Mouse (Mus musculus) heart, adult 18-20 months (tissue): ENCODE measurements around the gene Astn2. TPM values are rescaled to one million over a fixed set of nuclear protein-coding genes. Genes with fewer than 3 reads are reported as not detected.

ENCODE experiments used
- DNase-seq, 2 experiments: peaks; one replicate each; pipeline ENCODE4 v3.0.0; 2021 to 2022; ENCODE audit warnings: mixed read lengths in 1 of 2
- total RNA-seq, 2 experiments: library from RNA; stranded (reverse); gene quantifications; 2 replicates each; pipeline ENCODE4 v1.2.3; 2021

The Astn2 gene
- total RNA-seq, 2 experiments from 2014 or later = 0.55 to 1.0 TPM

DNA sequence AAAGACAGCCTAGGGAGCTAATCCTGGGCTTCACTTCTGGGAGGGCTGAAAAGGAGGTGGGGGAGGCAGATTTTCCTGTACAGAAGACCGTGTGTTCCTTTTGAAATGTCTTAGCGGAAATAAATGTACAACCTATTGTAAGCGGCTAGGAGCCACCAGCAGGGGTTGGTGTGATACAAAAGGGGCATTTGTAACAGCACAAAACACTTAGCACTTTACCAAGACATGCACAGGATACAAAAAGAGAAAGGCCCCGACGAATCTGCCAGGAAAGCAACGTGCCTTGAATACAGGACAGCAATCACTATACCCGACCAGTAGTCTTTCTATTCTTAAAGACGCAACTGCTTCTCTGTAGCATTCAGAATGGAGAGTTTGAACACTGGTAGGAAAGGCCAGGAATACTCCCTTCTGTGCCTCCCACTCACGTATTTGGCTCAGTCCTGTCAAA is 564.8 kb downstream of the Astn2 start:
- DNase-seq = no peak

GRCm38 (mm10) chr4:65838781-65839180 is 565.6 kb downstream of the Astn2 start:
- no peak for DNase-seq

- DNase-seq = no peak
These were observed 571.4 kb downstream of the Astn2 start for GRCm38 (mm10) chr4:65832971-65833370.

- DNase-seq = no peak
These were observed 572.5 kb downstream of the Astn2 start for GRCm38 (mm10) chr4:65831872-65832271.

DNA sequence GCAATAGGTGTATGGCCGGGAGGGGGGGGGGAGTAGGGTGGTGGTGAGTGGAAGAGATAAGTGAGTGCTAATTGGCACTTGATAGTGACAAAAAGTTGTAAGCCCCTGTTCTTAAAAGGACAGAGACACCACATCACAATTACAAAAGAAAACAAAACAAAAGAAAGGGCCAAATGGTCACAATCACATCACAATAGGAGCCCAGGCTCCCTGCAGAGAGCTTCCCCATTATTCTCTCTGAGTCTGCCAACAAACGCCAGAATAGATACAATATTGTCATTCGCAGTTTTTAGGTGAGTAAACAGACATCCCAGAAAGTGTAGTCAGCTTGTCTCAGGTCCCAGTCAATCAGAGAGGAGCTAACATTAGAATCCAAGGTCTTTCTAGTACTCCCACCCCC is 573.9 kb downstream of the Astn2 start:
- DNase-seq = no peak

DNA sequence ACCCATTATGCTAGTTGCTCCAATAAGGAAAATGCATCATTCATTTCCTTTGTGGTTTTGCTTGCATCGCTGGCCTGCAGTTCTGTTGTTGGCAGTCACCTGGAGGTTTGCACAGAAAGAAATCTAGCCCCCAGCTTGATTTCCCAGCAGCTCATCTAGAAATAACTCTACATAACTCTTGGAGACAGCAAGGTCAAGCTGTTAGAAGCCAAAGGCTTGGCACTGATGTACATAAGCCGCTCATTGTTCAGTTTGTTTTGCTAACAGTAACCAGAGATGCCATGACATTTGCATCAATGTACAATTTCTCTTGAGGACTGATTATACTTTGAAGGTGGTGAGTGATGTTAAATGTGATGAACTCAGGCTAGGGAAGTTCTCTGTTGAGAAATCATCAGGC is 583.3 kb downstream of the Astn2 start:
- DNase-seq = peak in 1 of 2 experiments; percentile 2

DNA sequence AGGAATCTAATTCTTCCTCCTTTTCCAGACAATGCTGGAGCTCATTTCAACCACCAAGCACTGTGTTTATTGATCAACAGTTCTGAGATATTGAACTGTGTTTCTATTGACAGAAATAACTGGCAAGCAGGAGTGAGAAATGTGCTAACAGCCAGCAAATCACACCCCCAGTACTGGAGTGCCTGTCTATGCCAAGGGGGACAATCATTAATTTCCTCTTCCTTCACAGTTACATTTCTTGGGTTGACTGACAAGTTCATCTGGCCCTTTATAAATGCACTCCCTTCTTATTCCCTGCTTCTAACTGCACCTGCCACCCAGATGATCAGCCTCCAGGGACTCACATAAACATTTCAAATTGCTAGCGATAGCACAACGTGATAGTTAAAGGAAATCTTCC is 584.2 kb downstream of the Astn2 start:
- DNase-seq = no peak

GRCm38 (mm10) chr4:65819835-65820234 is 584.6 kb downstream of the Astn2 start:
- DNase-seq = no peak

DNA sequence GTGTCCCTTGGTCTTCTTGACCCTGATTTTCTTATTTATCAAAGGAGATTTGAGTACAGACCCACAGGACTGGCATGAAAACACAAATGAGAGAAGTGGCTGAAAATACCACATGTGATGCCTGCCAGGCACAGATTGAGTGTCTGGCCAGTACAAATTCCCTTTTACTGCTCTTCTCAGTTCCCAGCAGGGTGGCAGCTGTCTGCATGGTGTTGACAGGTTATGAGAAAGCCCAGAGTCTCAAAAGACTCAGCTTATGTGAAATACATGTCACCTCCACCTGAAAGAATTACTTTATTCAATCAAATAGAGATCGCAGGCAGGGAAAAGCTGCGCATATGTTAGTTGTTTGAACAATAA is 590.3 kb downstream of the Astn2 start:
- peak; percentile 44 to 64 for DNase-seq

DNA sequence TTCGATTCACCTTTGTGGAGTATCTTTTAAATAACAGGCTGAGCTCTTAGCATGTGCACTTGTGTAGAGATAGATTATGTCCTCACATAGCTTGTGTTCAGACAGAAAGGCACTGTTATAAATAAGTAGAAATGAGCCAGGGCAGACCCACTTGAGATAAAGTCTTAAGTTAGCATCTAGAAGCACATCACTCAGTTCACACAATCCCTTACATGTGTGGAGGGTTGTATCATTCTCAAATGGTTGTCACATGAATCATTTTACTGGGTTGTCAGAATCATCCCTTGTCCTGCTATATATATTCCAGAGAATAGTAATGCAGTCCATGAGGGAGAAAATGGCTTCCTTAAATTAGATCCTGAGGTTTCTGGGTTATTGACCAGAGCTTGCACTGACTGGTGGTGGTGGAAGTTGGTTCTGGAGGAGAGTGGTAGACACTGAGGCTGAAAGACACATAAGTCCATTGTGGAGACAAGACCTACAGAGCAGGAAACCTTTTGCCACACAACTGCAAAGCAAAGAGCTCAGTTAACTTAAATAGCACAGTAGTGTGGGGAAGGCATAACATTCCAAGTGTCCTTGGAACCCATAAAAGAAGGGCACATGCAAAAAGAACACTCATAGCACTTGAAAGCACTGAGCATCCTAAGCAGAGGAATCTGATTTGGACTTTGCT is 590.8 kb downstream of the Astn2 start:
- peak in 1 of 2 experiments; percentile 1 for DNase-seq

GRCm38 (mm10) chr4:65807341-65807740 is 597.1 kb downstream of the Astn2 start:
- DNase-seq = no peak

GRCm38 (mm10) chr4:65801204-65801603 is 603.2 kb downstream of the Astn2 start:
- DNase-seq = no peak

DNA sequence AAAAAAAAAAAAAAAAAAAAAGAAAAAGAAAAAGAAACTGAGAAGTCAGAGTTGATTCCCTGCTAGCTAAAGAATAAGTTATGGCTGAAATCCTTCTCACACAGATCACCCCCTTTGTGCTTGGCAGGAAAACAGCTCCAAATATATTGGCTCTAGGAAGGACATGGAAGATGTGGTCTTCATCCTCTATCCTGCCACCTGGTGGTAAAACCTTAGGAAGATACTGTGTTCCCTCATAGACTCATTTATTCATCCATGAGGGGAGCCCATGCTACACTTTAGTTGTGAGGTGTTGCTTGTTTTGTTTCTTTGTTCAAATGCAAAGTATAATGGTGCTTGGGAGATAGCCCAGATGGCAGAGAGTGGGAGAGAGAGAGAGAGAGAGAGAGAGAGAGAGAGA is 613.4 kb downstream of the Astn2 start:
- peak in 1 of 2 experiments; percentile 11 for DNase-seq

GRCm38 (mm10) chr4:65773368-65774010 is 630.9 kb downstream of the Astn2 start:
- no peak for DNase-seq

DNA sequence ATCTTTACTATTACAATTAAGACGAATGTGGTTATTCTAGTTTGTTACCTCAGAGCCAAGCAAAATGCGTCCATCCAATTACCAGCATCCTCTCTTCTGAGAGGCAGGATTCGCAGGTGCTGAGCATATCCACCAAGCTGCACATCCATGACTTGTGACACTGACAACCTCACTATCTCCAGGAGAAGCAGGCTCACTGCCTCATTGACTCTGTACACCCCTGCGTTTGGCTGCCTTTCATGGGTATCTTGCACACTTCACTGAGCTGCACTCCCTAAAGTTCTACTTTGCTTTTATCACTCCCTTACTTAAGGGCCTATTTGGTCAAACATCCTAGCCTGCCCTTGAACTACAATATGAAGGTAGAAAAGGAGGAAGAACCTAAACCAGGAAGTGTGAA is 633.5 kb downstream of the Astn2 start:
- DNase-seq = no peak

- DNase-seq = no peak
These were observed 636.5 kb downstream of the Astn2 start for GRCm38 (mm10) chr4:65767919-65768318.

- no peak for DNase-seq
These were observed 637.0 kb downstream of the Astn2 start for GRCm38 (mm10) chr4:65767431-65767830.

GRCm38 (mm10) chr4:65765312-65765711 is 639.1 kb downstream of the Astn2 start:
- no peak for DNase-seq

DNA sequence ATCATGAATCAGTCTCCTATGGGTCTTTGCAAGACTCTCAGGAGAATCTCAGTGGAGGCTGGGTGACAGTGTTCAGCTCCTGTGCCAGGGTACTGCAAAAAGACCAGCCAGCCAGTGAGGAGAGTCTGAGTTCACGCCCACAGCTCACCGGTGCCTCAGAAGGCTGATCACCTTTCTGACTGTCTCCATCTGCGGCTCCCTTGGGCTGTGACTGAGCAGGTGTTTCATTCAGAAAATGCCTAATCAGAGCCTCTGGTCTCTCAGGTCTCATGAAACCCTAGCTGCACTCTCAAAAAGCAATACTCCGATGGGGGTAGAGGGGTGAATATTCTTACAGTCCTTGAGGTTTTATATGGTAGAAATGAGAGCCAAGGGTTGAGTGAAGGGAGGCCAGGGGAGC is 640.1 kb downstream of the Astn2 start:
- no peak for DNase-seq

DNA sequence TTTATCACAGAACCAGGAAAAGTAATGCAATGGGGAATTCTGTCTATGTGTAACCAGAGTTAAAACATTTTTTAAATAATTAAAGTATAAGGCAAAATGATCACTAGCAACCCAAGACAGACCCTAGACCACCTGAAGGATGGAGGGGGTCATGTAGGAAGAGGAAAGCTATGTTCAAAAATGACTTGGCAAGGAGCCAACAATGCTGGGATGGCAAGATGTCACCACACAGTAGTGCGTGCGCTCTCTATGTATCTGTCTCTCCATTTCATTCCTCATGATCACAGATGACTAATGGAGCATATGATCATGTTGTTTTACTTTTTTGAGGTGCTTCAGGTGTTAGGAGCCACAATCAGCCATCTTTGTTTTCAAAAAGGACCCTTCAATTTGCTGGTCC is 640.6 kb downstream of the Astn2 start:
- no peak for DNase-seq

GRCm38 (mm10) chr4:65762116-65762515 is 642.3 kb downstream of the Astn2 start:
- no peak for DNase-seq

- DNase-seq = no peak
These were observed 642.8 kb downstream of the Astn2 start for GRCm38 (mm10) chr4:65761658-65762057.

- DNase-seq = no peak
These were observed 645.6 kb downstream of the Astn2 start for GRCm38 (mm10) chr4:65758875-65759201.

DNA sequence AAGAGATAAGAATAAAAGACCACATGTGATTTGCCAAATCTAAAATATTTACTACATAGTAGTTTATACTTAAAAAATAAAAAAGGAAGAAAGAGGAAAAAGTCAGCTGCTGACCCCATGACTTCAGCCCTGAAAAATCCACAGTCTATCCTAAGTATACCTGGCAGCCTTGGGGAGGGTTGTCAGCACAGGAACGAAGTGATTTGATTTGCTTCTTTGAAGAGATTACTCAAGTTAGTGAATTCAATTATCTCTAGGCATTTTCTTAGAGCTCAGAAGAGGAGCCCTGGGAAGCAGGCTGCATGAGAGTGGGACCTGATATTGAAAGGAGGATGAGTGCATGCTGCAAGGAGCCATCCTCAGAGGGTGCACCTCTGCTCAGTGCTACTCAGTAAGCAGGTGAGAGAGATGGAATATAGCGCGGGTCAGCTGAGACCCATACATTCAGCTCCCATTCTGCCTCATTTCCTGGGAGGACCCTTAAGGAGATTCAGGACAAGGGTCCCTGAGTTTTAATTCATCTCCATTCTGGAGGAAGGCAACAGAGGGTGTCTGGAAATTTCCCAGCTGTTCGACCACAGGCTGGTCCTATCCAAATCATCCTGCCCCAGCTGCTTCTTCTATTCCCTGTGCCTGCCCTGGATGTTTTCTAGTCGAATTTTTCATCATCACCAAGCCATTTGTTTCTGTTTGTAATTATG is 646.1 kb downstream of the Astn2 start:
- DNase-seq = no peak
